Mouse (Mus musculus): ENCODE results near the gene Ifna4.
A peak's percentile ranks its signal among the peaks of the same experiment; 100 is the strongest.

Gene Ifna4

DNA sequence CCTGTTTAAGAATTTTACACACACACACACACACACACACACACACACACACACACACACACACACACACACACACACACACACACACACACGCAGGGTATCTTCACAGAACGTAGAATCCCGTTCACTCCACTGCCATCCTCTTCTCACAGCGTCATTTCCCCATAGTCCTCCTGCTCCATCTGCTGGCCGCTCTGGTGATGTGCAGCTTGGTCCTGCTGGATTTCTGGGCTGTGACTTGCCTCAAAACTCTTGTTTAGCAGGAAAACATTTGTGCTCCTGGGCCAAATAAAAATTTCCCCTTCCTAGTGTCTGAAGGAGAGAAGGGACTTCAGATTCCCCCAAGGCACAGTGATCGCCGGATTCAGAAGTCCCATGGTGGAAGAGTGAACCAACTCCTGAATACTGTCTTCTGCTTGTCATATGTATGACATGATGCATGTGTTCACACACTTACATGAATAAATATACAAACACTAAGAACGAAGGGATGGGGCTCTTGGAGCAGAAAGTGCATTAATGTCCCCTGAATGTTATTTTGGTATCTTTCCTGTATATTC is 25.8 kb downstream of the Ifna4 start:
- DNase-seq, result peak; percentile 90

DNA sequence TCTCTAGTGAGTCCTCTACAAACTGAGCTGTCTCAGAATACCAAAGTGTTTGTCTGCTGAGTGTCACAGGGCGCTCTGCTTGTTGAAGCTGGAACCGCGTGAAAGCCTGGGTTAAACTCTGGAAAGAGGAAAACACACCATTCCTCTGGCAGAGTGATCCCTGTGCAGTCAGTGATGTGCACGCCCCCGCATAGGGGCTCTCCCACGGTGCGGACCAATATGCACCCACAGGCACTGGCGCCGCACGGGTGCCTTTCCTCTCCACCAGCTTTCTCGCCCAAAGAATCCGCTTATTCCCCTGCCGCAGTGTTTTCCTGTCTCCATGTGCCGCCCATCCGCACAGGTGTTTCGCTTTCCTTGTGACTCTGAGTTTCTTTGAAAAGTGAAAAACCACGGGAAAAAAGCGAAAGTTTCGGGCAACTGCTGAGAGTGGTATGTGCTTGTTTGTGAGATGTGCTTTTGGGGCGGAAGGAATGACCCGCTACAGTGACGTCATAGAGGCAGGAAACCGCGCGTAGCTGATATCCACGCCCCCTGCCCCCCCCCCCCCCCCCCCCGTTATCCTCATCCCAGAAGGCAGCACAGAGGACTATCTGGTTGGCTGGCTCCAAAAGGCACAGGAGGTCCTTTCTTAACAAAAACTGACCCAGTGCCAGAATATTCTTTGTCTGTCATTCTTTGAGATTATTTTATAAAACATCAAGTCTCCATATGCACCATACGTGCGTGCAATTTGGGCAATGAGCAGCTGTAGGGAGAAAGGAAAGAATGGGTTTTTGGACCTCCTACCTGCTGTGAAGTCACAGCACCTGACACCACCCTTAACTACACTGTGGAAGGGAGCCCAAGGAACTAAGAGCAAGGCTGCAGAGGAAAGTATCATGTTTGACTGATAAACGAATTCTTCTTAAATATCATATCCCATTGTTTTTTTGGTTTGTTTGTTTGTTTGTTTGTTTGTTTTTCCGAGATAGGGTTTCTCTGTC is 26.6 kb downstream of the Ifna4 start:
- DNase-seq, result peak; percentile 70

DNA sequence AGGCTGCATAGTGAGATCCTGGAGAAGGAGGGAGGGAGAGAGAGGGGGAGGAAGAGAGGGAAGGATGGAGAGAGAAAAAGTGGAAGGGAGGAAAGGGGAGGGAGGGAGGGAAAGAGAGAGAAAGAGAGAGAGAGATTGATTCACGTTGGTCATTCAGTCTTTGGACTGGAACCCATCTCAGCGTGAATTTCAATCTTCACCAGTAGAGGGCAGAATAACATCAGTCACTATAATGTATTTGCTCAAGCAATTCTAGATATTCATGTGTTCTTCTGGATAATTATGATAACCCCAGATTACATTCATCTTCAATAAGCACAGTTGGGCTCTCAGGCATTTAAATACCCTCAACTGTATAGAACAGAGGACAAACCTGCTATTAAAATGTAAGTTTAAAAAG is 31.0 kb downstream of the Ifna4 start:
- no peak for DNase-seq

DNA sequence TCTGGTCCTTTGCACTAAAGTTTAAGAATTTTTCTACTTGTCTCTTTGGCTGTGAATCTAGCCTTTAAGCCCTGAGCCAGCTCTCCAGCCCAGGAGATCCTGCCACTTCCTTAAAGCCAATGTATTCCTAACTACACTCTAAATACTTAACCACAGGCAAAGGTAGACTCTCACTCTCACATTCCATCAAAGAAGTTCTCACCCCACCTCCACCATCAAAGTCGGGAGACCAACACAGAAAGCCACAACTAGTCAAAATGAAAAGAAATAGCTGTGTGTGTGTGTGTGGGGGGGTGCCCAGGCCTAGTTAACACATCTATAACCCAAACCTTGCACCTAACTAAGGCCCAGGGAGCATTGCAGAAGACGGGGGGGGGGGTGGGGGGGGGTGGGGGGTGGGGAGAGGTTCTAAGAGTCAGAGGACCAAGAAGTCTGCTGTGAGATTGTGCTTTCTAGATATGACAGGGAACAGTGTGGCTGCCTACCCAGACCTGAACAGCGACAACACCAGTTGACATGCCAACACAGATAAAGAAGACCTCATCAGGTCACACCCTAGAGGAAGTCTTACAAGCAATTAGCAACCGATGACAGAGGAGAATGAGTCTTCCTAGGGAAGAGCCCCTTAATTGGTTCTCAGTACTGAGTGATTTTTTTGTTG is 33.9 kb downstream of the Ifna4 start:
- no peak for DNase-seq

DNA sequence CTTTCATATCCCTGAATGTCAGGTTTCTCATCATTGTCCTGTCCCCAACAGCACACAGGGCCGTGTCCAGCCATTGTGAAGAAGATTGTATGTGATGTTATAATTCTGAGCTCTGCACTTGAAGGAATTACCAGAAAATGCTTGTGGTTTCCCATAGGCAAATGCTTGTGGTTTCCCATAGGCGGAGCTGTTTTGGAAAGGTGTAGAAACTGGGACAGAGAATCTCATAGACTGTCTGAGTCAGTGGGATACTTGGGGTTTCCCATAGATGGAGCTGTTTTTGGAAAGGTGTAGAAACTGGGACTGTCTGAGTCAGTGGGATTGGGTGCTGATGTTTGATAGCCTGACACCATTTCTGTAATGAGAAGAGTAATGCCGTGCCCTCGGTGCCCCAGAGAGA is 34.9 kb downstream of the Ifna4 start:
- DNase-seq, result no peak

DNA sequence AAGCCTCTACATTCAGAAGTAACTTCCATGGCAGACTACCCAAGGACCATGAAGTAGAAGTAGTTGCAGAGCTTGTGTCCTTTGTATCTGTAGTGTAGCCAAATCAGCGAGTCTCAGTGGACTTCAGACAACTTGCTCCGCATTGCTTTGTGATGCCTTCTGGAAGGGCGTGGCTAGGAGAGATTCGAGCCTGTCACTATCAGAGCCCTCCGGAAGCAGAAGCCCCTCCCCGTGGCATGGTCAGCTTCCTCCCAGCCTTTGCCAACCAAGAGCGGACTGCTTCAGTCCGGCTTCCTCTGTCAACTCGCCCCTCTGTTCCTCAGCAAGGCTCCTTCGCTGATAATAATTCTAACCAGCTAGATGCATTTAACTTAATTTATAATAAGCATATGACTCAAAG is 36.6 kb downstream of the Ifna4 start:
- DNase-seq, result peak; percentile 30

DNA sequence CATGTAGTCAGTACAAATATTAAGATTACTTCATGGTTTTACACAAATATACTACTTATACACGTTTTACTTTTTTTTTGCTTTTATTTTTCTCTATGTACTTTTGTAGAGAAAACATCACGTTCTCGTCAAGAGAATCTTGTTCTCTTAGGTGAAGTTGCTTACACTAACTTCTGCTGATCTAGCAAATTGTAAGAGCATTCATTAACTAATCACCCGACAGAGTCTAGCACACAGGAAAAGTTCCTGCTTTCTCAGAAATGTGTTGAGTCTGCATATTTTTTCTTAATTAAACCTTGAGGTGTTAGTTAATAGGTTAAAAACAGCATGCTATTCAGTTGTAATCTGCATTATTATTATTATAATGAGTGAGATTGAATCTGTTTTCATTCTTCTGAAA is 37.1 kb downstream of the Ifna4 start:
- no peak for DNase-seq

DNA sequence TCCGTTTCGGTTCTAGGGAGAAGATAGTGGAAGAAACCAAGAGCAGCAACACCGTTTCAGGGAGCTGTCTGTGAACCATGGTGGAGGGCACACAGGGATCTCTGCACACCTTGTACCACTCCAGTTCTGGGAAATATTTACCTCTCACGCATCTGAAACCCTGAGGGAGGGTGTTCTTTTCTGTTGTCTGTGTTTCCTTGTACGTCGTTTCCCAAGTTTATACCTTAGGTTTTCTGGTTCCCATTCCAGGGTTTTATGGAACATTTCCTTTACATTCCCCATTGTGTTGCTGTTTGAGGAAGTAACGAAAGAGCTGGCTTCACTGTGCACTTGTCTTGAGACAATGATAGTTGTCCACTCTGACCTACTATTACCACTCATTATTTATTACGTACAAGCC is 38.4 kb downstream of the Ifna4 start, which contains the start of gene Ifne:
Gene Ifne (minus strand): TSS at position 101 of the 400 bp plus-strand sequence.
- no peak for DNase-seq

DNA sequence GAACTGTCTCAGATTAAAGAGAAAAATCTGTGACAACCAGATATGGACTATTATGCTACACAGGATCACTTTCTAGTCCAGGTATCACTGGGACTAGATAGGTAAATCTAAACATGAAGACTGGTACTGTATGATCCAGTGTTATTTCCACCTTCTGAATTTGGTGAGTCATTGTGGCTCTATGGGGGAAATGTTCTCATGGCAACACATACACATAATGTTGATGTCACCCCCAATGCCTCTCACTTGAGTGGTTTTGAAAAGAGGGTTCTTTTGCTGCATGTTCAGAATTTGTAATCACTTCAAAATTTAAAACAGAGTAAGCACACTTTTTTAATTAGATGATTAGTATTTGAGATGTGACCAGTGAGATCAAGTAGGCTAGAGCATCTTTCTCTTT is 46.6 kb downstream of the Ifna4 start:
- DNase-seq, result no peak
